Comparison of ENCODE assay signal across 8 mouse cellular contexts in the genomic region with DNA sequence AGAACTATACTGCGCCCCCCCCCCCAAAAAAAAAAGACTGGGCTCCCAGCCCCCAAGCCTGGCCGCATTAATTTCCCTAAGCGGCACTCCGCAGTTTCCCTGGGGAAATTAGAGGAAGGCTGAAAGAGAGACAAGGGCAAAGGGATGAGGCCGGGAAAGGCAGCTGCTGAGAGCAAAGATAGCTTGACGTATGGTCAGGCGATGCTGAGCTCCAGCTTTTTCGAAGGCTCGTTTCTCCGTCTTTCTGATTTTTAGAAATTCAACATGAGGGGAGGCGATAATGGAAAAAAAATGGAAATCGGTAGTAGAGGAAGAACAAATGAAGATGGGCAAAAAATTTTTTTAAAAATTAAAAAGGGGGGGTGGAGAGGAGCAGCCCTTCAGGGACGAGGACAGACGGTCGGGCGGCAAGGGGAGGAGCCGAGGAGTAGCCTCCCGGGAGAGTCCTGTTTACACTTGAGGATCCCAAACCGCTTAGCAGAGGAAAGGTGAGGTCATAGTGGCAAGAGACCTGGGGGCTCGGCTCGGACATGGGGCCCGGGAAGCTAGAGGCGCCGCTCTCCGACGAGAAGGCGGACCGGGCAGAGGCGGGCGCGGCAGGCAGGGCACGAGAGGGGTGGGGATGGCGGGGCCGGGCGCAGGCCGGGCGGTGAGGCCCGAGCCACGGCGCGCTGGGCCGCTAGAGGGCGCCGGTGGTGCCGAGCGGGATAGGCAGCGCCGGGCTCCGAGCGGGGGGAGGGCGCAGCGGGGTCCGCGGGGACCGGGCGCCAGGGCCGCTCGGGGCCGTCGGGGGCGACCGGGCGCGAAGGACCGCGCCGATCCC. TPM values are rescaled to one million over a fixed set of nuclear protein-coding genes. Genes with fewer than 3 reads are reported as not detected.
DNase-seq lines count a peak whose midpoint lies in the region; ATAC-seq lines count a peak whose summit lies in the region.

No protein-coding gene starts in this region.

- peak overlapping the region; percentile 95 for H3K4me3 ChIP-seq in lung, embryonic 16.5 days (ENCODE audit: low read length)

- H3K4me1 ChIP-seq in lung, embryonic 16.5 days (replicated peaks; ENCODE audit: control insufficient read depth, insufficient read depth, low read length): peaks cover 41% of the 10 kb centered on the region

- DNase-seq in MN1 (ENCODE audit: low spot score): peak; percentile 89
- DNase-seq in cerebellum, adult 9-10 months: peak; percentile 93
- DNase-seq in forelimb bud, embryonic 11.5 days (ENCODE audit: low read depth, low spot score): peak; percentile 77
- DNase-seq in heart, postnatal 4 days: peak; percentile 96
- peak; percentile 88 for DNase-seq in layer of hippocampus, adult 9-11 months
- peak; percentile 81 for DNase-seq in ovary, adult 18-20 months (ENCODE audit: low spot score)
- DNase-seq in thymus, postnatal 0 days (ENCODE audit: low spot score): peak; percentile 86

- peak overlapping the region; percentile 95 for H3K9ac ChIP-seq in lung, embryonic 16.5 days (ENCODE audit: low read length)

- no peaks in the 10 kb centered on the region for H3K9me3 ChIP-seq in lung, embryonic 16.5 days (ENCODE audit: control insufficient read depth, low read length)

- ATAC-seq in lung, embryonic 16.5 days (ENCODE audit: low read depth): peak; percentile 72

- peak overlapping the region; percentile 100 for H3K27ac ChIP-seq in lung, embryonic 16.5 days (ENCODE audit: low read length)

- no peaks in the 10 kb centered on the region for H3K27me3 ChIP-seq in lung, embryonic 16.5 days (ENCODE audit: control insufficient read depth, insufficient read depth, low read depth, low read length)

- under 1% methylated on average over 43 of the region's 67 CpGs for WGBS in lung, embryonic 16.5 days

- H3K36me3 ChIP-seq in lung, embryonic 16.5 days (ENCODE audit: control insufficient read depth, insufficient read depth, low read length): peaks cover 22% of the 10 kb centered on the region

- peak overlapping the region; percentile 92 for H3K4me2 ChIP-seq in lung, embryonic 16.5 days (ENCODE audit: low read depth, low read length)

RNA-seq across cellular contexts. Expression of a gene that starts 3.0 kb away (rescaled TPM):
- total RNA-seq in heart, postnatal 4 days (2021): 100 to 1,000 TPM; 549 to 587 TPM
- polyA plus RNA-seq in lung, embryonic 16.5 days (2015; fragmentation: Nextera tagmentation; extraction: Ambion mirVana): 341 and 346 TPM in 2 replicates
- 204 and 256 TPM in 2 replicates for polyA plus RNA-seq in thymus, postnatal 0 days (2015; fragmentation: Nextera tagmentation; extraction: Ambion mirVana)

RNA-seq across cellular contexts. Expression of a gene that starts 5.4 kb away (rescaled TPM):
- 1 to 10 TPM in 1 of 2 experiments, under 1 TPM in 1; 0.68 to 1.0 TPM for total RNA-seq in heart, postnatal 4 days (2021)
- 1.2 TPM in 2 replicates for polyA plus RNA-seq in lung, embryonic 16.5 days (2015; fragmentation: Nextera tagmentation; extraction: Ambion mirVana)
- 5.5 and 6.1 TPM in 2 replicates for polyA plus RNA-seq in thymus, postnatal 0 days (2015; fragmentation: Nextera tagmentation; extraction: Ambion mirVana)

RNA-seq across cellular contexts. Expression of a gene that starts 14.3 kb away (rescaled TPM):
- 100 to 1,000 TPM; 237 to 239 TPM for total RNA-seq in heart, postnatal 4 days (2021)
- 317 and 323 TPM in 2 replicates for polyA plus RNA-seq in lung, embryonic 16.5 days (2015; fragmentation: Nextera tagmentation; extraction: Ambion mirVana)
- polyA plus RNA-seq in thymus, postnatal 0 days (2015; fragmentation: Nextera tagmentation; extraction: Ambion mirVana): 267 and 277 TPM in 2 replicates

RNA-seq across cellular contexts. Expression of a gene that starts 28.9 kb away (rescaled TPM):
- total RNA-seq in heart, postnatal 4 days (2021): under 1 TPM; 0.41 to 0.55 TPM
- 0.13 and 0.44 TPM in 2 replicates for polyA plus RNA-seq in lung, embryonic 16.5 days (2015; fragmentation: Nextera tagmentation; extraction: Ambion mirVana)
- polyA plus RNA-seq in thymus, postnatal 0 days (2015; fragmentation: Nextera tagmentation; extraction: Ambion mirVana): 102 TPM in 2 replicates

RNA-seq across cellular contexts. Expression of a gene that starts 48.4 kb away (rescaled TPM):
- 100 to 1,000 TPM; 107 to 110 TPM for total RNA-seq in heart, postnatal 4 days (2021)
- 138 and 153 TPM in 2 replicates for polyA plus RNA-seq in lung, embryonic 16.5 days (2015; fragmentation: Nextera tagmentation; extraction: Ambion mirVana)
- polyA plus RNA-seq in thymus, postnatal 0 days (2015; fragmentation: Nextera tagmentation; extraction: Ambion mirVana): 86.0 and 95.5 TPM in 2 replicates

Comparison
In these comparisons a context has a peak if more than half of its experiments do, and no peak if none do; other contexts are left out.
1. Peak in every context shown above with its lines: DNase-seq, ATAC-seq, H3K4me3 ChIP-seq and H3K27ac ChIP-seq.